Mouse (Mus musculus): ENCODE results near the gene Rnf212.

DNA sequence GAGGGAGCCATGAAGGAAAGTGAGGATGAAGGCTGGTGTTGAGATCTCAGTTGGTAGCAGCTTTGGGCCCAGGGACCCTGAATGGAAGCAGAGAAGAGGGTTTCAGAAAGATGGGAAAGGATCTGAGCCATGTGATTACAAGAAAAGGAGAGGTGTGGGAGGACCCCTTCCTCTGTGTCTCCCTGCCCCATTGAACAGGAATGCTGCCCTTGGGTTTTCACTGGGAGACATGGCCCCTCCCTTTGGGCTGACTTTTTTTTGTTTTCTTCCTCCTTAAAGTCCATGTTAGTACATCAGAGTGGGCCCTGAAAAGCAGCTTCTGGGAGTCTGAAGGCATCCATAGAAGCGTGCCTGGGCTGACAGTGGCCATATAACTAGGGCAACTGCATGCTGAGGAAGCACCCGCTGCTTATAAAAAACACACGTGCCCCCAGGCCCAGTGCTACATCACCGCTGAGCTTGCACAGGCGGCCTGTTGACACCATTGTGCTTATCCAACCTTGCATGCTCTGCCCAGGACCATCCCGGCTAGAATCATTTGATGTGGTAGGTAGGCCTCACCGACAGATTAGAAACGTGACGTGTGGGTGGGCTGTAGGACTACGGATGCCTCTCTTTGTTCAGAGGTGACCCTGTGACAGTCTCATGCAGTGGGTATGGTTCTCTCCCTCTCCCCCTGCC, 73.3 kb downstream of the Rnf212 start:
- no peak for TF ChIP-seq CTCF (IDR thresholded peaks at IDR 0.05; ENCODE audit: control insufficient read depth, insufficient read depth, insufficient read length)
- no peak for TF ChIP-seq MAX (IDR thresholded peaks at IDR 0.05)
- TF ChIP-seq USF1 (IDR thresholded peaks at IDR 0.05; ENCODE audit: low read depth), result no peak
- TF ChIP-seq CEBPB (IDR thresholded peaks at IDR 0.05; ENCODE audit: low read depth), result no peak
- no peak for TF ChIP-seq FOSL1 (IDR thresholded peaks at IDR 0.05; ENCODE audit: insufficient read depth, low read length, poor library complexity, severe bottlenecking)
- no peak for TF ChIP-seq MYOD1 (IDR thresholded peaks at IDR 0.05; ENCODE audit: control insufficient read depth, insufficient read length, low read depth)
- no peak for TF ChIP-seq MYOG (IDR thresholded peaks at IDR 0.05; ENCODE audit: control insufficient read depth, extremely low read depth, insufficient read length)

Data from C2C12 (cell line).